Mouse (Mus musculus) naive thymus-derived CD4-positive, alpha-beta T cell, adult 5 months (primary cell): ENCODE results near the gene Cnih4. TPM values are rescaled to one million over a fixed set of nuclear protein-coding genes. Genes with fewer than 3 reads are reported as not detected.

Experiments used
- polyA plus RNA-seq: library from polyadenylated mRNA; unstranded; fragments of 100-300 nt; shearing (Covaris generic); gene quantifications from one replicate; pipeline ENCODE4 v1.2.1, GENCODE M21; 2017

Cnih4 gene
- 46.0 TPM for polyA plus RNA-seq

GRCm38 (mm10) chr1:181143950-181144836 lies at the start of gene Cnih4, which contains the start of gene Nvl:
Gene Cnih4, plus strand, starts transcription at chr1:181144693.
Gene Nvl, minus strand, starts transcription at chr1:181144204.

DNA sequence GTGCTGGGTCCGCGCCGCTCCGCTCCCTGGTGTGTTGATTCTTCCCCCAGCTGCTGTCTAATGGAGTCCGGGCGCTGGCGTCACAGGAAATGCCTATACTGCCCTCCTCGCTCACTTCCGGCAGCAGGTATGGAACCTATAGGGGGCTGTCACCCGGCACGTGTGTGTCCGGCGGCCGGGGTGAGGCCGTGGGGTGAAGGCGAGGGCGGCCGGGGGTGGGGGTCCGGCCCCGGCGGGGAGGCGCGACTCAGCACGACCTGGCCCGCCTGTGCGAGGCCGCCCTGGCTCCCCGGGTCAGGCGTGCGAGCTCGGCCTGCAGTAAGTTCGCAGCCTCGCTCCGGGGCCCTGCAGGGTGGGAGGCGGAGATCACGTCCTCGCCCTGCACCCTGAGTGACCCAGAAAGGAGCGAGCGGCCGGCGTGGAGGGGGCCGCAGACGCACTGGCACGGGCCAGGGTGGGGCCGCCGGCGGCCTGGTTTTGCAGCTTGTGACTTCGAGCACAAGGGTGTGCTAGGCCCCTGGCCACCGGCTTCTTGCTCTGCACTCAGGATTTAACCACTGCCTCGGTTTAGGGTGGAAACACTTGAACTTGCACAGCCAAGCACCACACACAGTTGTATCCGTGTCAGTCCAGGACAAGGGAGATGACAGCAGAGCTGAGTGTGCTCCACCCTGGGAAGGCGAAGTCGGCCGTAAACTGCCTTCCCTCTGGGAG lies 67.6 kb downstream of the Cnih4 start, which contains the start of gene Wdr26:
TSS of gene Wdr26 (minus strand) at position 82 of the 714 bp plus-strand sequence.

Other genes with a start within 250 kb of the Cnih4 start
- 163 TPM for gene Pycr2, start 240.4 kb upstream of the Cnih4 start, polyA plus RNA-seq
- gene Lefty1, start 209.7 kb upstream of the Cnih4 start, polyA plus RNA-seq: 0.78 TPM
- gene Tmem63a, start 202.3 kb upstream of the Cnih4 start, polyA plus RNA-seq: 59.2 TPM
- 125 TPM for gene Ephx1, start 123.8 kb upstream of the Cnih4 start, polyA plus RNA-seq
- gene 9130409I23Rik, start 93.5 kb upstream of the Cnih4 start, polyA plus RNA-seq: not detected
- gene Nvl, start 489 bp upstream of the Cnih4 start, polyA plus RNA-seq: 26.7 TPM
- gene Wdr26, start 67.3 kb downstream of the Cnih4 start, polyA plus RNA-seq: 102 TPM
- gene Cnih3, start 207.9 kb downstream of the Cnih4 start, polyA plus RNA-seq: not detected